Mouse (Mus musculus): ENCODE results near the gene Selenbp2.
"Not testable (repeated sequence)": the region's sequence is repeated elsewhere in the genome, so short reads cannot be mapped to it uniquely, and the experiment has no call there.

- TF ChIP-seq CTCF (IDR thresholded peaks at IDR 0.05; ENCODE audit: extremely low read depth, insufficient read length, insufficient replicate concordance, low read depth, low read length); POLR2A (IDR thresholded peaks at IDR 0.05; ENCODE audit: low read depth, low read length): not testable (repeated sequence)
These were observed 17.2 kb downstream of the Selenbp2 start for GRCm38 (mm10) chr3:94710591-94710990.
